Mouse (Mus musculus) adrenal gland, adult 8-10 months (tissue): ENCODE results near the gene Gnmt. TPM values are rescaled to one million over a fixed set of nuclear protein-coding genes. Genes with fewer than 3 reads are reported as not detected.

Experiments used
- DNase-seq: peaks from one replicate; pipeline ENCODE4 v3.0.0; 2022
- total RNA-seq, 4 experiments: library from RNA; stranded (reverse); gene quantifications; 2 replicates each; pipeline ENCODE4 v1.2.4; 2022

The Gnmt gene
- total RNA-seq, 4 experiments from 2014 or later, result 1.2 to 1.8 (median 1.6) TPM

DNA sequence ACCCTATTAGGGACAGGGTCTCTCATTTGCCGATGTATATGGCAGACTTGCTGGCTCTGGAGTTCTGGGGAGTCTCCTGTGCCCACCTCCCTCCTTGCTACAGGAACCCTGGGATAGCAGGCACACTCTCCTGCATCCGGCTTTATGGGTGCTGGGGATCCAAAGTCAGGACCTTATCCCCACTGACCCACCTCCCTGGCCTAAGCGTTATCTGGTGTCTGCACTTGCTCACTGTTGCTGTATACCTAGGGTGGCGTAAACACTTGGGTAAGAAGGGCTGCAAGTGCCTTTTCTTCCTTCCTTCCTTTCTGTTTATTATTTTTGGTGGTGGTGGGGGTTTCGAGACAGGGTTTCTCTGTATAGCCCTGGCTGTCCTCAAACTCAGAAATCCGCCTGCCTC lies 12.3 kb upstream of the Gnmt start:
- no peak for DNase-seq

DNA sequence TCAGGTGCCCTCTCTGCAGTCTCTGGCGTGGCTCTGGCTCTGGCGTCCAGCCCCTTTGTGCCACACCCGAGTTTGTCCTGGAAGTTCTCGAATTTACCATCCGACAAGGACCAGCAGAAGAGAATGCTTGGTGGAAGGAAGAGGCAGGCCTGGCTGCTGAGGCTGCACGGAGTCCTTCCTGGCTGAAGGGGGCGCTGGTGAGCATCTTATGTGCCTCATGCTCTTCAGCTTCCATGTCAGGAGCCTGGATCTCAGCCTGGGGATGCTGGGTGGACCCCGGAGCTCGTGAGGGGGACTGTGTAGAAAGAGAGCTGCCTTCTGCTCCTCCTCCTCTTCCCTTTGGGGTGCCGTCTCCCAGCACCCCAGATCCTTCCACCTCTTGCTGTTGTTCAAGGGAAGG lies 7.2 kb upstream of the Gnmt start:
- no peak for DNase-seq

DNA sequence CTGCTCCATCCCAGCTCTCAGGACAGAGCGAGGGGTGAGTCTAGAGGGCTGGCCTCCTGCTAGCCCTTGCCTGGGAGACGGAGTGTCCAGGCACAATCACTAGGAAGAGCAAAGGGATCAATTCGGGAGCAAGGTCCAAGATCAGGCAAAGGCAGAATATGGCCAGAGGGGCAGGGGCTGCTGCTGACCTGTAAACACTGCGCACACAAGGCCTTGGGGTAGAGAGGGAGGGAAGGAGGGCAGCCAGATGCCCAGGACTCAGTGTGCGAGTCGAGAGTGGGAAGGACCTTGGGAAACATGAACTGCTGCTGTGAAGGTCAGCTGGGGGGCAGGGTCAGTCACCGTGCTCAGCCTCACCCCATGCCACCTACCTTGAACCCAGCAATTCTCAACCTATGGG lies 6.3 kb upstream of the Gnmt start:
- no peak for DNase-seq

DNA sequence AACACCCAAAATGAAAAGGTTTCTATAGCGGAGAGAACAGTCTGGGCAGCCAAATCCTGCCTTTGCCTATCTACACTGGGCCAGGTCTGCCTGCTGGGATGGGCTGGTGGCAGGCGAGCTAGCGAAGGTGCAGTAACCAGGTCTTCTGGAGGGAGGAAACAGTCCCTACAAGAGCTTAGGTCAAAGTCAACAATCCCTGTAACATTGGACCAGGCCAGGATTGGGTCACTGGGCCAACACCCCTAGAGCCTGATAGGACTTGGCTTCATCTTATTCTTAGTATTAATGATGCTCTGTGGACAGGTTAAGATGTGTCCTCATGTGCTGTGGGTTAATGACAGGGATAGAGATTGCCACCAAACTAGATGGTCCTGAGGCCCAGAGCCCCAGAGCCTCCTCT lies 5.1 kb upstream of the Gnmt start:
- no peak for DNase-seq

DNA sequence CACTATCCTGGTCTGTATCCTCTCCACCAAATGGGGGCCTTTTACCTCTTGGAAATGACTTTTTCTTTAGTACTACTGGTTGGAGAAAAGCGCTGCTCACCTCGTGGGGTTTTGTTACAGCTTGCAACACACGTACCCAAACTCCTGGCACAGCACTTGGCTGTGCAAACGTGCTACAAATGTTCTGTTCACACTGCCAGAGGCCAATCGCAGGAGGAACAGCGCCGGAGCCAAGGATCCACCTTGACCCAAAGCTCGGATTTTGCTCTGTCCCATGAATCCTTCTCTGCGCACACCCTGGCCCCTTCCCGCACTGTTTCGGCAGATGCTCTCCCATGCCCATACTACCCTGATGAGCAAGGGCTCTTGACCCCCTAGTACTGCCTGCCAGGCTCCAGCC lies 472 bp downstream of the Gnmt start:
- DNase-seq, result no peak

DNA sequence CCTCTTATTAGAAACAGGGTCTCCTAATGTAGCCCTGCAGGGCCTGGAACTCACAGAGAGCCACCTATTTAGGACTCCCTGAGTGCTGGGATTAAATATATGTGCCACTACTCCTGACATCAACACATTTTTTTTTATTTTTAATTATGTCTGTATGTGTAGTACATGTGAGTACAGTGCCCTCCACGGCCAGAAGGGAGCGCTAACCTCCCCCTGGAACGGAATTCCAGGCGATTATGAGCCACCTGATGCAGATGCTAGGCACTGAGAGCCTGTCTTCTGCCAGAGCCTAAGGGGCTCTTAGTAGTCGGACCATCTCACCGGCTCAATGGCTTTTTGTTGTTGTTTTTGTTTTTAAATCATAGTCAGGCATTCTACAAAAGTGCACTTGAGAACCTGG lies 947 bp downstream of the Gnmt start:
- no peak for DNase-seq

DNA sequence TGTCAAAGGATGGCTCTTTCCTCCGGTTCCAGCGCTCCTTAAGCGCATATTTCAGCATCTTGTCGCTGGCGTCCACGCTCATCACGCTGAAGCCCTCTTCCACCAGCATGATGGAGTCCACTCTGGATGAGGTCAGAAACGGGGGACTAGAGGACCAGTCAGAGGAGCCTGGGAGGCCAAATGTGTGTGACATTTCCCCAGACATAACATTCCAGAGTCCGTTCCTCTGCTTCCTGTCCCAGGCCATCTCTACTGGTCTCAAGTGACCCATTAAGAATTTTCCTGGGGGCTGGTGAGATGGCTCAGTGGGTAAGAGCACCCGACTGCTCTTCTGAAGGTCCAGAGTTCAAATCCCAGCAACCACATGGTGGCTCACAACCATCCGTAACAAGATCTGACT lies 1.7 kb downstream of the Gnmt start:
- no peak for DNase-seq

DNA sequence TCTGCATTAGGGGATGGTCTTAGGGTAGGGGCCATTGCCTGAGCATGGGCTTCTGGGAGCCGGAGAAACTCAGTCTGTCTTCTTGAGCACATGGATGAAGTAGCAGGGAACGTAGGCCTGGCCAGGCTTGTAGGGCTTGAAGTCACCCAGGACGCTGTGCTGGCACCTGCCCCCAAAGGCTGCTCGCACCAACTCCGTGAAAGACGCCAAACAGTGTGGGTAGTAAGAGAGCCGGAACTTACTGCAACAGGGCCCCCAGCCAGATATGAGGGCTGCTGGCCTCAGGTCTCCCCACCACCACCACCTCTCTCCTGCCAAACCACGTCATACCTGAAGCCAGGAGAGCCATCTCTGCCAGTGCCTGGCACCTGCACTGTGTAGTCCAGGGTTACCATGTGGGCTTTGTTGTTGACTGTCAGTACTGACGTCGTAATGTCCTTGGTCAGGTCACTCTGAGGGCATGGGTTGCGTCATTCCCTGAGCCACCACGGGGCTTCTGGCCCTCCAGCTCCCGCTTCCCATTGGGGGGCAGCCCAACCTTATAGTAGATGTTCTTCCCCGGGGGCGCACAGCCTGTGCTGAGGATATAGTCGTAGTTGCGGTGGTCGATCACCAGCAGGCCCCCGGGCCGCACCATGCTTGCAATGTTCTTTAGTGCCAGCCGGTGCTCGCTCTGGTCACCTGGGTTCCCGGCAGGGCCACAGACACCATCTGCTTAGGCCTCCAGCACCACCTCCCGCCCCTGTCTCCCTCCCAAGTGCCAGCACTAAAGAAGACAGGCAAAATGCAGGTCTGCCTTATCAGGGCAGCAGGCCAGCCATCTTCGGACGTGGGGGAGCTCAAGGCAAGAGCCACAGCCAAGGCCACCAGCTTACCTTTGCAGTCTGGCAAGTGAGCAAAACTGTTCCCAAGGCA lies 3.0 kb downstream of the Gnmt start:
- no peak for DNase-seq

DNA sequence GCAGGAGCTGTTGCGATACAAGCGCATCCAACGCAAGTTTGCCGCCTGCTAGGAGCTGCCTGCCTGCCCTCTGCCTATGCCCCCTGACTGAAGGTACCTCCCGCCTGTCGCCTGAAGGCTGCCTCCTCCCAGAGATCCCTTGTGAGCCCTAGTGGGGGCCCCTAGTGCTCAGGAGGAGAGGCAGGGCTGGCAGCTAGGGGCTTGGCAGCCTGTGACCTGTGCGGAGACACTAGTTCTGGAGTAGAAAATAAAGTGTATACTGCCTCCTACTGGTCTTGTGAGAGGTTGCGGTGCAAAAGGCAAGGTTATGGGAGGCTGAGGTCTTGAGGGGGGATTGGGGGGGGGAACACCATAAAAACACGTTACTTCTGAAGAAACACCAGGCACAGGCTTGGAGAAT lies 3.7 kb downstream of the Gnmt start:
- no peak for DNase-seq

DNA sequence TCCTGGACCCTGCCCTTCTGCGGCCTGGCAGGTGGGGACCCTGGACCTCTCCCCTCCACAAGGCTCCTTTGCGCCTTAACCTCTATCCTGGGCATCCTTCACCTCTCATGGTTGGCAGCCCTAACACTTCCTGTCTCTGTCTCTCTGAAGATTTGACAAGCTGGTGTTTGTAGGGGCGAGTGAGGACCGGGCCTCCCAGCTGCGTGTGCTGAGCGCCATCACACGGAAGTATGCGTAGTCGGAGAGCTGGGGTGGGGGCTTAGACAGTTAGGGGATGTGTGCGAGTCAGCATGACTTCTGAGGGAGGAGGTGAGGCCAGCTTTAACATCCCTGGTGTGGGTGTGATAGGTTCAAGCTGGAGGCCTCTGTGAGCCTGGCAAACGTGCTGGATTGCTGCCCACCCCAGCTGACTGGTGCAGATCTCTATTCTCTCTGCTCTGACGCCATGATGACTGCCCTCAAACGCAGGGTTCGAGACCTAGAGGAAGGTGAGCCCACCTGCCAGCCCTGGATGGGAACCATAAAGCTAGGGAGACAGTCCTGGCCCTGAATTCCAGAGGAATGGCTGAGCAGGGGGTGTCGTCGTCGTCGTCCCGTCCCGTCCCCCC lies 4.4 kb downstream of the Gnmt start:
- DNase-seq, result no peak

DNA sequence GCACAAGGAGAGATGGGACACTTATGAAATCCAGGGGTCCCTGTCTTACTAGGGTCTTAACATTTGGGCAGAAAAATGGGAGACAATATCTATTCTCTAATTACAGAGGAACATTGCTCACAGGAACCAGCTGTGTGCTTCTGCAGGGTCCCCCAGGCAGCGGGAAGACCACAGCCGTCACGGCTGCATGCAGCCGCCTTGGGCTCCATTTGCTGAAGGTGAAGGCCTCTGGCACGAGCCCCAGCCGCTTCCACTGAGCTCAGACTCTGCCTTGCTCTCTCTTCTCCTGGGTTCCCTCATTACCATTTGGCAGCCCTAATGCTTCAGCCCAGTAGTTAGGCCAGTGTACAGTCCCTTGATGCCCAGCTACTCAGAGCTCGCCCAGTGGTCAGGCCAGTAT lies 7.9 kb downstream of the Gnmt start:
- no peak for DNase-seq

DNA sequence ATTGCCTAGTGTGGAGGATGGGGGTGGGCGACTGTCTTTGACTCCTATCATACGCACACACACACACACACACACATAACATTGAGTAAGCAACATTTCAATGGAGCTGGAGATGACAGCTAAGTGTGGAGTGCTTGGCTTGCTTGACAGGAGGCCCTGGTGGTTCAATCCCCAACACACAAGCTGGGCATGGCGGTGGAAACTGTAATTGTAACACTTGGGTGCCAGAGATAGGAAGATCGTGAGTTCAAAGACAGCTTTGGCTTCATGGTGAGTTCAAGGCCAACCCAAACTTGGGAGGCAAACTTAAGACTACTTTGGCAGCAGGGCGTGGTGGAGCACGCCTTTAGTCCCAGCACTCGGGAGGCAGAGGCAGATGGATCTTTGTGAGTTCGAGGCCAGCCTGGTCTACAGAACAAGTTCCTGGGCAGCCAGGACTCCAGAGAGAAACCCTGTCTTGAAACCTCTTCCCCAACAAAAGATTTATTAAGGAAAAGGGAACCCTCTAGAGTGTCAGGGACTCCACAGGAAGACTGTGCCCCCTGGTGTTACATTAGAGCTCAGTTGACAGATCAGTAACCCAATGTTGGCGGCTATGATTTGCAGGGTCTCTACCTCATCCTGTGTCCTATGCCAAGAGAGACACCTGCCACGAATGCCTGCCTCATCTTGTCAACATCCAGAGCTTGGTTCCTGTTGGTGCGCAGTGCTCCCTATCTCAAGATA lies 14.0 kb downstream of the Gnmt start:
- DNase-seq, result no peak

DNA sequence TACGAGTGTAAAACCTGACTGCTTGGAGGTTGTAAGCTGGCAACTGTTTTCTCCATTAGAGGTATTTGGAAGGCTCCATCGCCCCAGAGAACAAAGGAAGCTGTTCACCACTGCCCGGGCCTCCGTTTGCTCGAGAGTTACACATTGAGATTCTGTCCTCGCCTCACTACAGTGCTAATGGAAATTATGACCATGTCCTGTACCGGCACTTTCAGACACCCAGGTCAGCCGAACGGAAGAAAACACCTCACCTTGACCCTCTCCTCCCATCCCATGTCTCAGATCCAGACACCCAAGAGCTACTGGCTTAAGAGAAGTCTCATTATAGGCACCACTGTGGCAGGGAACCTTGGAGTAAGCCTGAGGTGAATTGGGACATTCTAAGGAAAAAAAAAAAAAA lies 15.1 kb downstream of the Gnmt start:
- DNase-seq, result no peak

DNA sequence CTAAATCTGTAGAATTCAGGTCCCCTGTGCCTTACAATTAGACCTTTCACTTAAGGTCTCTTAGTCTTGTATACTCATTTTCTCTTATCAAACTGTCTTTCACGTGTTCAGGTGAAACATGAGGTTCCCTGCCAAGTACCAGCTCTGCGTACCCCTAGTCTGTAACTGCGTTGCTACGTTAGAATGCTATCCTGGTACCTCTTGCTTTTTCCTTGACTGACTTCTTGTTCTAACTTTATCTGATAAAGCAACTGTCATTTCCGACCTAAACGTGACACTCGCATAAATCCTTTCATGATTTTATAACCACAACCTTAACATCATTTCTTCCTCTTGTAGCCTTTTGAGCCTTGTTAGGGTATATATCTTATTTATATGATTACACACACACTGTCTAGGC lies 16.5 kb downstream of the Gnmt start:
- DNase-seq, result no peak

DNA sequence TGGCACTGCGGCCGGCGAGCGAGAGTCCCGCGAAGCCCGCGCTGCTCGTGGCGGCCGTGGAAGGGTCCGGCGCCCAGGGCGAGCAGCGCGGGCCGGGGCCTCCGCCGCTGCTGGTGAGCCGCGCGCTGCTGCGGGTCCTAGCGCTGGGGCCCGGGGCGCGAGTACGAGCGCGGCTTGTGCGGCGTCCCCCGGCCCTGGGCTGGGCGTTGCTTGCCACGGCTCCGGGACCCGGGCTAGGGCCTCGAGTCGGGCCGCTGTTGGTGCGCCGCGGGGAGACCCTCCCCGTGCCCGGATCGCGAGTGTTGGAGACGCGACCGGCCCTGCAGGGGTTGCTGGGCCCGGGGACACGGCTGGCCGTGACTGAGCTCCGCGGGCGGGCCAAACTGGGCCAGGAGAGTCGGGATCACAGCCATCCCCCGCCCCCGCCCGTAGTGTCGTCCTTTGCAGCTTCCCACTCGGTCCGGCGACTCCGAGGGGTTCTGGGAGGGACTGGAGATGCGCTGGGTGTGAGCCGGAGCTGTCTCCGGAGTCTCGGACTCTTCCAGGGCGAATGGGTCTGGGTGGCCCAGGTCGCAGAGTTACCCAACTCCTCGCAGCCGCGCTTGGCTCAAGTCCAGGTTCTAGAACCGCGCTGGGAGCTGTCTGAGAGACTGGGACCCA lies 17.2 kb downstream of the Gnmt start:
- no peak for DNase-seq

DNA sequence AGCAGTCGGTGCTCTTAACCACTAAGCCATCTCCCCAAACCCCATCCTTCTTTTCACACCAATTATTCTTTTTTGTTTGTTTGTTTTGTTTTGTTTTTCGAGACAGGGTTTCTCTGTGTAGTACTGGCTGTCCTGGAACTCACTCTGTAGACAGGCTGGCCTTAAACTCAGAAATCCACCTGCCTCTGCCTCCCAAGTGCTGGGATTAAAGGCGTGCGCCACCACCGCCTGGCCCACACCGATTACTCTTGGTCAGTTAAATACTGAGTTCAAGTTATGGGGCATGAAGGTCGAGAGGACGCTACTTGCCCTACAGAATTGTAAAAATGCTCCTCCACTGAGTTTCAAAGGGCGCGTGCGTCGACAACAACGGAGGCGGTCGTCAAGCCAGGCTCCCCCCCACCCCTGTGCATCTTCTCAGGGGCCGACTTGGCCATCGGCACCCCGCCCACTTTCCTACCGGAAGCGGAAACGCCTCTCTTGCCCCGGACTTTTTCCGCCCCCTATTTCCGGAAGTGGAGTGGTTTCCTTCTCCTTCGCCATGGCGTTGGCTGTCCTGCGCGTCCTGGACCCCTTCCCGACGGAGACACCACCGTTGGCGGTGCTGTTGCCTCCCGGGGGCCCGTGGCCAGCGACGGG lies 17.9 kb downstream of the Gnmt start, which contains the start of gene Pex6:
Gene Pex6 (plus strand): TSS at position 505 of the 639 bp plus-strand sequence.
- peak; percentile 87 for DNase-seq

DNA sequence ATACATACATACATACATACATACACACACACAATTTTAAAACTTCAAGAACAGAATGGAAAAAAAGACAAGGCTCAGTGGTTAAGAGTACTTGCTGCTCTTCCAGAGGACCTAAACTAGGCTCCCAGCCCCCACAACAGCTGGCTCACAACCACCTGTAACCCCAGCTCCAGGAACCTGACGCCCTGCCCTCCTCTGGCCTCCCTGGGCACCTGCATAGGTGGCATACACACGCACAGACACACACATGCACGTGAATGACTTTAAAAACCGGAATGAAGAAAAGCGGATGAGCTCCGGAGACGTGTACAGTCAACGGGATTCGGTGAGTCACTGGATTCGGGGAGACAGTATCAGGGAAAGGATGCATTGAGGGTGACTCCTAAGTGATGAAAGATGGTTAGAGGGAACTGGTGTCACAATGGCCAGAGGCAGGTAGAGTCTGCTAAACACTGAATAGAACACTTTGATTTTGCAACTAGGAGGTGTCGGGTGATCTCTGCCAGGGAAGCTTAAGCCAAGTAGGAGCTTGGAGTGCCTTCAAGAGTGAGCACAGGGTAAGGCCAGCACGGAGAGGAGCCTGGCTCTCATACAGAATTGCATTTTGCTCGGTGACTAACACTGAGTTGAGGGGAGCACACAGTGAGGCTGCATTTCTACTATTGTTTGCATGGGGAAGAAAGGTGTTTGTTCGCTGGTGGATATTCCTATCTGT lies 22.4 kb downstream of the Gnmt start:
- DNase-seq, result no peak

DNA sequence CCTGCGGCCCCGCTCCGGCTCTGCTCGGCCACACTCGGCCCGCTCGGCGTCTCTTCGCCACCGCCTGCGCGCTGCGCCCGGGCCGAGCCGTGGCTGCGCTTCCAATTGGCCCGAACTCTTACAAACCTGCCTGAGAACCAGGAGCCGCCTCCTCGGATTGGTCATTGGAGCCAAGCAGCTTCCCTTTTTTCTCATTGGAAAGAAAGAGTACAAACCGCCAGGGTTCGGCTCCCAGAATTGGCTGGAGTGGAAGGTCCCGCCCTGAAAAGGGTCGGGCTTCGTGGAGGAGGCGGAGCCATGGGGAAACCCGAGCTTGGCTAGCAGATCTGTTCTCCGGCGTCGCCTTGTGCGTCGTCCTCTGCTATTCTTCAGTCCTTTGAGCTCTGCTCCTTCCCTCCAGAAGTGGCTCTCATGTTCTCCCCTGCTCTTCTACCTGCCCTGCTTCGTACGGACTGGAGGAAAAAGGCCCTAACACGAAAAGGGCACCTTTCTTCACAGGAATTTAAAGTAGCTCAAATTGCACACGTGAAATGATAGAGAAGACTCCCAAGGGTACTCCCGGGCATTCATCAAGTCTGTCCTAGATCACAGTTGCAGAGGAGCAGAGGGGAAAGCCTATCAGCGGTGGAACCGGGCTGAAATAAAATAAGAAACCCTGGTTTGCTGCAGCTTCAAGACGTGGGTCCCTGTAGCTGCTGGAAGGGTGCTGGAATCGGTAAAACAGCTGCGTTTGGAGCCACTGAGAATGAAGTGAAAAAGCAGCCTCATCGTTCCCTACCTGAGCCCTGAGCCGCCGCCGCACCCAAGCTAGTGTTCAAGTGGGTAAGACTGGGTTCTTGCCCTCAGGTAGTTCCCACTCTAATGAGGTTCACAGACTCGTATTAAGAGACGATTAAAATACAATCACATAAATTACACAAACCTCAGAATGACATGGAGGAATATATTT lies 23.8 kb downstream of the Gnmt start, which contains the start of gene Ppp2r5d:
Gene Ppp2r5d (minus strand): TSS at position 225 of the 949 bp plus-strand sequence.
- DNase-seq, result peak; percentile 96

DNA sequence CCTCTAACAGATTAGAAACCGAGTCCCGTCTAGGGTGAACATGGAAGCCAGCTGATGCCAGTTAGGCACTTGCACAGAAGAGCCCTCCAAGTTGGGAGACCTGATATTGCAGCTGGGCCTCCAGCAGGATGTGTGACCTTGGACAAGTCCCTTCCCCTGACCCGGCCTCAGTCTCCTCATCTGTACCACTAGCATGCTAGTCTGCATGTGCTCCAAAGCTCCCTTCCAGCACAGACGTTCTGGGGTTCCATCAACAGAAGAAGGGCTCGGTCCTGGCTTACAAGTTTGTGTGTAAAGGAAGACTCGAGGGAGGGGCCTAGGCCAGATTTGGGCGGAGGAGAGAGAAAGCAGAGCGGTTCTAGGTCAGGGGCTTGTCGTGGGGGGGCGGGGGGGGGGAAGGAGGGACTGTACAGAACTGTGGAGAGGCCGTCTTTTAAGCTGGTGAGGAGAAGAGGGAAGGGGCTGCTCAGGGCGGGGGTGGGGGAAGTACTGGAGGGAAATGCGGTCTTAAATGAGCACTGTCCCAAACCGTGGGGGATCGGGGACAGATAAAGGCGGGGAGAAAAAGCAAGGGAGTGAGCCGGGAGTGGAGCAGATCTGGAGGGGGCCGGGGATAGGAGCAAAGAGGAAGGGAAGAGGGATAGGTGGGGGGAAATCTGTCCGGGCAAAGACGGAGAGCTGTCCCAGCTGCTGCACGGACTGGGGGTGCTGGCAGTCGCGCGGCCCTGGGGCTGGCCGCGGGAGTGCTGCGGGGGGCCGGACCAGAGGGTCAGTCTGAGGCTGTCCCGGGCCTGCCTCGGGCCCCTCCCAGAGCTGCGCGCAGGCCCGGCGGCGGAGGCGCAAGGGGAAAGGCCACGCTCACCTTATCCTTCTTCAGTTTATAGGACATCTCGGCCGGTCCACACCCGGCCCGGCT lies 24.7 kb downstream of the Gnmt start:
- no peak for DNase-seq
